Mouse (Mus musculus) hindlimb bud, embryonic 11.5 days (tissue): ENCODE data around the gene Rbm47.

Experiments used
- DNase-seq: peaks from one replicate; pipeline ENCODE4 v3.0.0-alpha.2; 2012; ENCODE audit warnings: low read depth, low spot score; ENCODE audit errors: extremely low spot score

Gene Rbm47

GRCm38 (mm10) chr5:66069470-66070144, 103.3 kb downstream of the Rbm47 start:
- DNase-seq, result no peak

GRCm38 (mm10) chr5:66069133-66069469, 103.8 kb downstream of the Rbm47 start:
- DNase-seq, result no peak

GRCm38 (mm10) chr5:66068068-66068920, 104.6 kb downstream of the Rbm47 start:
- DNase-seq, result no peak

GRCm38 (mm10) chr5:66067219-66067618, 105.7 kb downstream of the Rbm47 start:
- no peak for DNase-seq

- DNase-seq, result no peak
Observed at GRCm38 (mm10) chr5:66062930-66063220, 110.0 kb downstream of the Rbm47 start.

- DNase-seq, result no peak
Observed at GRCm38 (mm10) chr5:66062046-66062929, 110.6 kb downstream of the Rbm47 start.

GRCm38 (mm10) chr5:66061667-66062045, 111.3 kb downstream of the Rbm47 start:
- DNase-seq, result no peak

GRCm38 (mm10) chr5:66058844-66059243, 114.1 kb downstream of the Rbm47 start:
- no peak for DNase-seq

GRCm38 (mm10) chr5:66056680-66057079, 116.2 kb downstream of the Rbm47 start:
- no peak for DNase-seq

- no peak for DNase-seq
Observed at GRCm38 (mm10) chr5:66054394-66054793, 118.5 kb downstream of the Rbm47 start.

- DNase-seq, result no peak
Observed at GRCm38 (mm10) chr5:66052777-66053548, 120.0 kb downstream of the Rbm47 start.

GRCm38 (mm10) chr5:66050841-66051240, 122.1 kb downstream of the Rbm47 start:
- DNase-seq, result no peak

- DNase-seq, result no peak
Observed at GRCm38 (mm10) chr5:66046356-66046755, 126.6 kb downstream of the Rbm47 start.

GRCm38 (mm10) chr5:66043897-66044296, 129.0 kb downstream of the Rbm47 start:
- DNase-seq, result no peak

GRCm38 (mm10) chr5:66042651-66043340, 130.1 kb downstream of the Rbm47 start:
- no peak for DNase-seq

GRCm38 (mm10) chr5:66040744-66041279, 132.1 kb downstream of the Rbm47 start:
- no peak for DNase-seq

- DNase-seq, result no peak
Observed at GRCm38 (mm10) chr5:66039813-66040212, 133.1 kb downstream of the Rbm47 start.

GRCm38 (mm10) chr5:66037066-66037465, 135.9 kb downstream of the Rbm47 start:
- DNase-seq, result no peak

- DNase-seq, result no peak
Observed at GRCm38 (mm10) chr5:66036440-66037054, 136.4 kb downstream of the Rbm47 start.
